Comparison of ENCODE assay signal across 25 mouse cellular contexts in the genomic region with DNA sequence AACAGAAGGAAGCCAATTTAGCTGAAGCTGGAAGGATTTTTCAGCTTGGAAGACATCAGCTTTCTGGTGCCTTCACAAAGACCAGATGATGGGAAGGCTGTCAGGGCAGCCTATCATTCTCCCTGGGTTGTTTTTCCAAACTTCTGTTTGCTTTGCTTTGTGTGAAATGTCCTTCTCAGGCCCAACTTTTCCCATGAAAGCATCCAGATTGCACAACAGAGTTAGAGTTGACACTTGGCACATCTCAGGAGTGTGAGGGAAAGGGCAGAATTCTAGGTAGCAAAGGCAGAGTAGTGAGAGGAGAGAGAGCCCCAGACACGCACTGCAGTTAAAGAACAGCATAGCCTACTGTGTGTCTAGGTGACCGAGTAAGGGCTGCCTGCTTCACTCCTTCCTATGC.
DNase-seq lines count a peak whose midpoint lies in the region; ATAC-seq and TF ChIP-seq lines count a peak whose summit lies in the region.
"Had no signal": no experiment of that assay in that cellular context is flagged by ENCODE, and none has a peak within 500 bp of the region (broad histone marks: within the 10 kb centered on the region; RNA-seq: fewer than 3 reads in every experiment).

No protein-coding gene starts in this region.

- no peaks in the 10 kb centered on the region for H3K36me3 ChIP-seq in liver, adult 2 months (ENCODE audit: control insufficient read depth, insufficient read depth, low read length)
- no peaks in the 10 kb centered on the region for H3K36me3 ChIP-seq in liver, postnatal 0 days (replicated peaks; ENCODE audit: insufficient read depth, low read length)
- H3K36me3 ChIP-seq: heart, embryonic 13.5 days; hindbrain, embryonic 13.5 days had no signal

- H3K9ac ChIP-seq in liver, adult 2 months (ENCODE audit: low read depth, low read length), result no peak overlapping the region
- H3K9ac ChIP-seq in liver, postnatal 0 days (replicated peaks), result no peak overlapping the region
- H3K9ac ChIP-seq: heart, embryonic 13.5 days; hindbrain, embryonic 13.5 days; liver, embryonic 14.5 days had no signal

- peak overlapping the region; percentile 9; the same call in 1 of the 2 replicates for H3K27ac ChIP-seq in gastrocnemius, adult 2 months
- H3K27ac ChIP-seq in liver, adult 2 months (replicated peaks; ENCODE audit: insufficient read depth, low read depth, low read length), result no peak overlapping the region
- H3K27ac ChIP-seq in liver, postnatal 0 days (ENCODE audit: low read depth), result no peak overlapping the region
- H3K27ac ChIP-seq: heart, embryonic 13.5 days; hindbrain, embryonic 13.5 days; left cerebral cortex, adult 2 months; liver, embryonic 14.5 days; macrophage had no signal

- H3K4me1 ChIP-seq in liver, adult 2 months (ENCODE audit: control insufficient read depth, insufficient read depth, low read length), result peaks cover 2% of the 10 kb centered on the region; the same call in 1 of the 2 replicates
- H3K4me1 ChIP-seq in liver, postnatal 0 days (ENCODE audit: insufficient read depth), result no peaks in the 10 kb centered on the region
- H3K4me1 ChIP-seq: hindbrain, embryonic 13.5 days had no signal

- 55% methylated on average over 2 of the region's 2 CpGs for WGBS in liver, adult 2 months
- WGBS in liver, postnatal 0 days (ENCODE audit: insufficient replicate concordance), result 70% methylated on average over 2 of the region's 2 CpGs

- TF ChIP-seq POLR2A in liver, adult 2 months (IDR thresholded peaks at IDR 0.05; ENCODE audit: extremely low read depth, insufficient read depth, low read length), result no peak

- TF ChIP-seq EP300 in liver, postnatal 0 days (IDR thresholded peaks at IDR 0.05; ENCODE audit: low read depth), result no peak

- no peak overlapping the region for H3K4me3 ChIP-seq in gastrocnemius, adult 2 months
- no peak overlapping the region for H3K4me3 ChIP-seq in liver, adult 2 months (ENCODE audit: insufficient read depth, low read depth, low read length)
- H3K4me3 ChIP-seq in liver, postnatal 0 days (ENCODE audit: low read depth, low read length), result no peak overlapping the region
- H3K4me3 ChIP-seq: heart, embryonic 13.5 days; hindbrain, embryonic 13.5 days; left cerebral cortex, adult 2 months had no signal

- TF ChIP-seq CTCF in gastrocnemius, adult 2 months (IDR thresholded peaks at IDR 0.05), result no peak
- no peak for TF ChIP-seq CTCF in liver, adult 2 months (IDR thresholded peaks at IDR 0.05; ENCODE audit: low read depth, low read length)
- no peak for TF ChIP-seq CTCF in liver, postnatal 0 days (IDR thresholded peaks at IDR 0.05; ENCODE audit: low read depth)

- H3K79me2 ChIP-seq in liver, adult 2 months (ENCODE audit: control insufficient read depth, insufficient read depth, low read length), result no peaks in the 10 kb centered on the region

- ATAC-seq in liver, postnatal 0 days, result no peak
- ATAC-seq in megakaryocyte-erythroid progenitor cell, adult 5-6 weeks (replicated peaks; ENCODE audit: low FRiP score, low TSS enrichment, poor library complexity, severe bottlenecking), result no peak
- ATAC-seq: activated CD4-positive, CD25-positive, alpha-beta regulatory T cell, adult 4 months; inflammation-experienced regulatory T-cells, adult 6 months had no signal

- H3K9me3 ChIP-seq in liver, postnatal 0 days (ENCODE audit: low read length), result no peaks in the 10 kb centered on the region
- H3K9me3 ChIP-seq: heart, embryonic 13.5 days; hindbrain, embryonic 13.5 days had no signal

- no peak overlapping the region for H3K4me2 ChIP-seq in liver, postnatal 0 days (ENCODE audit: low read depth, low read length)
- H3K4me2 ChIP-seq: heart, embryonic 13.5 days; hindbrain, embryonic 13.5 days; midbrain, embryonic 11.5 days had no signal

- no peak for DNase-seq in gastrocnemius, adult 2 months
- no peak for DNase-seq in gastrocnemius, postnatal 25 days
- peak; percentile 65 for DNase-seq in liver, adult 2 months (ENCODE audit: extremely low read depth, low read depth, low spot score)
- no peak for DNase-seq in liver, postnatal 0 days
- DNase-seq in brain, embryonic 18.5 days (ENCODE audit: low read depth, low spot score), result peak; percentile 45
- peak; percentile 50 for DNase-seq in lung, postnatal 36 days
- DNase-seq: adrenal gland, postnatal 10 days; cerebellum, adult 8-10 months; gastrocnemius, postnatal 36 days; kidney, adult 18-20 months; kidney, postnatal 4 days; layer of hippocampus, adult 9-11 months; right cerebral cortex, adult 18-20 months; right cerebral cortex, postnatal 4 days; thymus, adult 18-20 months; thymus, postnatal 4 days had no signal

- intact Hi-C loops in gastrocnemius, adult 2 months (cut with DNase I), result no loop called here

- H3K27me3 ChIP-seq in liver, adult 2 months (ENCODE audit: control insufficient read depth, insufficient read depth, low read length), result no peaks in the 10 kb centered on the region
- H3K27me3 ChIP-seq in liver, postnatal 0 days (ENCODE audit: insufficient read depth, low read length), result no peaks in the 10 kb centered on the region
- H3K27me3 ChIP-seq: heart, embryonic 13.5 days; hindbrain, embryonic 13.5 days had no signal

Comparison
In these comparisons a context has a peak if more than half of its experiments do, and no peak if none do; other contexts are left out.
1. DNase-seq: peak in liver, adult 2 months (single experiment), brain, embryonic 18.5 days (single experiment) and lung, postnatal 36 days (single experiment); none in gastrocnemius, adult 2 months (single experiment), gastrocnemius, postnatal 25 days (single experiment) and liver, postnatal 0 days (single experiment).